ENCODE assay signal across 28 mouse cellular contexts in genomic region chr11:120819556-120819955, GRCm38 (mm10). TPM values are rescaled to one million over a fixed set of nuclear protein-coding genes. Genes with fewer than 3 reads are reported as not detected.
DNase-seq lines count a peak whose midpoint lies in the region; ATAC-seq and TF ChIP-seq lines count a peak whose summit lies in the region.
"Had no signal": no experiment of that assay in that cellular context is flagged by ENCODE, and none has a peak within 500 bp of the region (broad histone marks: within the 10 kb centered on the region; RNA-seq: fewer than 3 reads in every experiment).

No protein-coding gene starts in this region.

- TF ChIP-seq CTCF in liver, adult 2 months (IDR thresholded peaks at IDR 0.05; ENCODE audit: low read depth, low read length), result no peak

- 83% methylated on average over 6 of the region's 6 CpGs for WGBS in liver, adult 2 months
- WGBS in embryonic facial prominence, embryonic 13.5 days, result 94% methylated on average over 6 of the region's 6 CpGs

- ATAC-seq in embryonic facial prominence, embryonic 13.5 days (ENCODE audit: insufficient number of reproducible peaks, insufficient read depth, low FRiP score, low TSS enrichment, low read depth), result no peak
- ATAC-seq: activated CD4-positive, CD25-positive, alpha-beta regulatory T cell, adult 4 months; forebrain, embryonic 14.5 days; intestine, postnatal 0 days had no signal

- no peak overlapping the region for H3K9ac ChIP-seq in liver, adult 2 months (ENCODE audit: low read depth, low read length)
- 0 out of 2 replicates have a peak overlapping the region, but pooled peaks have one; percentile 21 for H3K9ac ChIP-seq in embryonic facial prominence, embryonic 13.5 days
- H3K9ac ChIP-seq: hindbrain, embryonic 14.5 days; lung, embryonic 15.5 days; neural tube, embryonic 12.5 days had no signal

- H3K4me3 ChIP-seq in liver, adult 2 months (ENCODE audit: insufficient read depth, low read depth, low read length), result no peak overlapping the region
- no peak overlapping the region for H3K4me3 ChIP-seq in embryonic facial prominence, embryonic 13.5 days
- H3K4me3 ChIP-seq: gastrocnemius, adult 2 months; lung, embryonic 15.5 days; midbrain, embryonic 10.5 days; myocyte; neural tube, embryonic 12.5 days had no signal

- peaks cover 31% of the 10 kb centered on the region for H3K4me1 ChIP-seq in liver, adult 2 months (ENCODE audit: control insufficient read depth, insufficient read depth, low read length)
- H3K4me1 ChIP-seq in embryonic facial prominence, embryonic 13.5 days, result peaks cover 29% of the 10 kb centered on the region

- H3K79me2 ChIP-seq in liver, adult 2 months (ENCODE audit: control insufficient read depth, insufficient read depth, low read length), result peaks cover 19% of the 10 kb centered on the region

- H3K4me2 ChIP-seq in embryonic facial prominence, embryonic 13.5 days, result no peak overlapping the region
- H3K4me2 ChIP-seq: heart, embryonic 11.5 days; hindbrain, embryonic 14.5 days; liver, embryonic 11.5 days; lung, embryonic 15.5 days; neural tube, embryonic 12.5 days had no signal

- H3K36me3 ChIP-seq in liver, adult 2 months (ENCODE audit: control insufficient read depth, insufficient read depth, low read length), result peaks cover 48% of the 10 kb centered on the region
- H3K36me3 ChIP-seq in embryonic facial prominence, embryonic 13.5 days, result peaks cover 80% of the 10 kb centered on the region

- H3K27me3 ChIP-seq in liver, adult 2 months (ENCODE audit: control insufficient read depth, insufficient read depth, low read length), result no peaks in the 10 kb centered on the region
- no peaks in the 10 kb centered on the region for H3K27me3 ChIP-seq in embryonic facial prominence, embryonic 13.5 days
- H3K27me3 ChIP-seq: CH12.LX; lung, embryonic 15.5 days; neural tube, embryonic 12.5 days had no signal

- TF ChIP-seq POLR2A in liver, adult 2 months (IDR thresholded peaks at IDR 0.05; ENCODE audit: extremely low read depth, insufficient read depth, low read length), result no peak

- peak; percentile 1 for DNase-seq in adrenal gland, postnatal 25 days
- DNase-seq in adrenal gland, postnatal 10 days, result no peak
- peak; percentile 60 for DNase-seq in liver, adult 2 months (ENCODE audit: extremely low read depth, low read depth, low spot score)
- no peak for DNase-seq in liver
- peak; percentile 54 to 65 for DNase-seq in cerebellum, postnatal 10 days
- no peak for DNase-seq in frontal cortex, postnatal 14 days (ENCODE audit: low spot score in 2 of 2)
- no peak for DNase-seq in yolk sac, embryonic 10.5 days (ENCODE audit: low spot score)
- DNase-seq: adrenal gland, adult 2 months; gastrocnemius, adult 2 months; heart, postnatal 36 days; kidney, postnatal 14 days; layer of hippocampus, adult 9-11 months; right cerebral cortex, adult 18-20 months; spleen, adult 18-20 months; thymus, adult 18-20 months; thymus, postnatal 25 days had no signal

- H3K27ac ChIP-seq in liver, adult 2 months (replicated peaks; ENCODE audit: insufficient read depth, low read depth, low read length), result peak overlapping the region; percentile 3
- H3K27ac ChIP-seq in embryonic facial prominence, embryonic 13.5 days, result no peak overlapping the region
- H3K27ac ChIP-seq: gastrocnemius, adult 2 months; hindbrain, embryonic 14.5 days; lung, embryonic 15.5 days; midbrain, embryonic 10.5 days; neural tube, embryonic 12.5 days had no signal

- H3K9me3 ChIP-seq in embryonic facial prominence, embryonic 13.5 days, result no peaks in the 10 kb centered on the region
- H3K9me3 ChIP-seq: lung, embryonic 15.5 days; midbrain, embryonic 10.5 days; neural tube, embryonic 12.5 days had no signal

RNA-seq across cellular contexts. Expression of gene Fasn, which starts 4.8 kb away (rescaled TPM):
- total RNA-seq in adrenal gland, postnatal 25 days (2021), result 1,301 and 1,518 TPM in 2 replicates
- total RNA-seq in adrenal gland, postnatal 10 days (2021), result 100 to 1,000 TPM in 1 of 2 experiments, 10 to 100 TPM in 1; 93.1 to 104 TPM
- 198 and 203 TPM in 2 replicates for total RNA-seq in liver, adult 2 months (2014; rRNA removed)
- polyA plus RNA-seq in liver, adult 2 months (2012; rRNA removed), result 639 and 935 TPM in 2 replicates
- 49.3 and 52.2 TPM in 2 replicates for polyA plus RNA-seq in embryonic facial prominence, embryonic 13.5 days (2015; fragmentation: Nextera tagmentation; extraction: Ambion mirVana)

RNA-seq across cellular contexts. Expression of gene Dus1l, which starts 23.4 kb away (rescaled TPM):
- total RNA-seq in adrenal gland, postnatal 25 days (2021), result 62.7 and 65.8 TPM in 2 replicates
- total RNA-seq in adrenal gland, postnatal 10 days (2021), result 10 to 100 TPM; 61.2 to 64.3 TPM
- 52.1 and 52.4 TPM in 2 replicates for total RNA-seq in liver, adult 2 months (2014; rRNA removed)
- 69.7 and 70.6 TPM in 2 replicates for polyA plus RNA-seq in liver, adult 2 months (2012; rRNA removed)
- polyA plus RNA-seq in embryonic facial prominence, embryonic 13.5 days (2015; fragmentation: Nextera tagmentation; extraction: Ambion mirVana), result 53.7 and 61.0 TPM in 2 replicates

RNA-seq across cellular contexts. Expression of gene Gps1, which starts 35.5 kb away (rescaled TPM):
- total RNA-seq in adrenal gland, postnatal 25 days (2021), result 120 and 131 TPM in 2 replicates
- 10 to 100 TPM; 84.2 to 89.3 TPM for total RNA-seq in adrenal gland, postnatal 10 days (2021)
- 81.9 and 89.7 TPM in 2 replicates for total RNA-seq in liver, adult 2 months (2014; rRNA removed)
- 97.9 and 99.5 TPM in 2 replicates for polyA plus RNA-seq in liver, adult 2 months (2012; rRNA removed)
- 223 and 233 TPM in 2 replicates for polyA plus RNA-seq in embryonic facial prominence, embryonic 13.5 days (2015; fragmentation: Nextera tagmentation; extraction: Ambion mirVana)

RNA-seq across cellular contexts. Expression of gene Rfng, which starts 35.5 kb away (rescaled TPM):
- 21.3 and 23.9 TPM in 2 replicates for total RNA-seq in adrenal gland, postnatal 25 days (2021)
- 10 to 100 TPM; 15.9 to 20.6 TPM for total RNA-seq in adrenal gland, postnatal 10 days (2021)
- total RNA-seq in liver, adult 2 months (2014; rRNA removed), result 3.1 and 5.7 TPM in 2 replicates
- 25.1 and 28.3 TPM in 2 replicates for polyA plus RNA-seq in liver, adult 2 months (2012; rRNA removed)
- polyA plus RNA-seq in embryonic facial prominence, embryonic 13.5 days (2015; fragmentation: Nextera tagmentation; extraction: Ambion mirVana), result 52.2 and 52.4 TPM in 2 replicates

RNA-seq across cellular contexts. Expression of gene Hmga1b, which starts 57.0 kb away (rescaled TPM):
- total RNA-seq in adrenal gland, postnatal 25 days (2021), result 11.4 and 18.7 TPM in 2 replicates
- 10 to 100 TPM; 23.9 to 46.6 TPM for total RNA-seq in adrenal gland, postnatal 10 days (2021)
- total RNA-seq in liver, adult 2 months (2014; rRNA removed), result 0.54 and 0.55 TPM in 2 replicates
- polyA plus RNA-seq in liver, adult 2 months (2012; rRNA removed), result 0.07 and 0.12 TPM in 2 replicates
- polyA plus RNA-seq in embryonic facial prominence, embryonic 13.5 days (2015; fragmentation: Nextera tagmentation; extraction: Ambion mirVana), result 4.3 and 9.4 TPM in 2 replicates

Comparison
In these comparisons a context has a peak if more than half of its experiments do, and no peak if none do; other contexts are left out.
1. DNase-seq: peak in adrenal gland, postnatal 25 days (single experiment), liver, adult 2 months (single experiment) and cerebellum, postnatal 10 days (2 of 2); none in adrenal gland, postnatal 10 days (single experiment), liver (single experiment), frontal cortex, postnatal 14 days (0 of 2) and yolk sac, embryonic 10.5 days (single experiment).